8 mouse cellular contexts compared by ENCODE assay signal in the genomic region with DNA sequence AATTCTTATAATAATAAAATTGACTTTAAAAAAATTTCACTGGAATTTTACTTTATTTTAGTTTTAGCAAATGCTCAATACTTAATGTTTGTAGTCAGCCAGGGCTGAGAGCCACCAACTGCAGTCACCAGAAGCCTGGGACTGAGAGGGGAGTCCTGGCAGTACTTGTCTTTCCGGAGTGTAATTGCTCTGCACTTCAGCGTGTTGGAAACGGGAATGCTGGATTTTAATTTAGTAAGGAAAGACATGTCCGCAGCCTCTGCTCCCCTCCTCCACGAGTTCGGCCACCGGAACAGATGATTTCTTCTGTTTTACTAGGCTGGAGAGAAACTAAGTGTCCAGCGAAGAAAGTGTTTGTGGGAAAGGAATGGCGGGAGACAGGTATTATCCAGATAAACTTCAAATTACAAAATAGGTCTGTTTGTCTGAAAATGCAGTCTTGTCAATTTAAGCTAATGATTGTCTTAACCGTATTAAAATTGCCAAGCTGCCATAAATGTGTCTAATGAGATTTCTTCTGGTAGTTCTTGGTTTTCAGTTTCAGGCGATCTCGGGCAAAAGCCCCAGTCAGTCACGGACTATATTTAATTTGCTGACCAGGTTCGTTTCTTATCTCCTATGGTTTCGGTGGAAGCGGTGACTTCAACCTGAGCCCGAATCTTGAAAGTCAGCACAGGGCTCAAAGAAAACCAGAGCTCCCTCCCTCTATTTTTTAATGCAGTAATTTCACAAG. TPM values are rescaled to one million over a fixed set of nuclear protein-coding genes. Genes with fewer than 3 reads are reported as not detected.
DNase-seq lines count a peak whose midpoint lies in the region; ATAC-seq and TF ChIP-seq lines count a peak whose summit lies in the region.

No protein-coding gene starts in this region.

- no peaks in the 10 kb centered on the region for H3K27me3 ChIP-seq in forebrain, embryonic 16.5 days (replicated peaks; ENCODE audit: control insufficient read depth, insufficient read depth, low read length)
- H3K27me3 ChIP-seq in limb, embryonic 11.5 days (ENCODE audit: control insufficient read depth, insufficient read depth, low read length): no peaks in the 10 kb centered on the region
- H3K27me3 ChIP-seq in stomach, embryonic 14.5 days (ENCODE audit: control insufficient read depth, insufficient read depth, low read length): no peaks in the 10 kb centered on the region

- peak overlapping the region; percentile 89 for H3K4me2 ChIP-seq in forebrain, embryonic 16.5 days (ENCODE audit: low read length)
- H3K4me2 ChIP-seq in limb, embryonic 11.5 days (ENCODE audit: low read depth, severe bottlenecking): peak overlapping the region; percentile 75
- H3K4me2 ChIP-seq in stomach, embryonic 14.5 days (replicated peaks; ENCODE audit: low read depth, low read length): peak overlapping the region; percentile 68

- no peak for TF ChIP-seq CTCF in gastrocnemius, adult 2 months (IDR thresholded peaks at IDR 0.05)

- no peaks in the 10 kb centered on the region for H3K36me3 ChIP-seq in forebrain, embryonic 16.5 days (ENCODE audit: control insufficient read depth, insufficient read depth)
- H3K36me3 ChIP-seq in limb, embryonic 11.5 days (ENCODE audit: control insufficient read depth, insufficient read depth, low read length): no peaks in the 10 kb centered on the region
- no peaks in the 10 kb centered on the region for H3K36me3 ChIP-seq in stomach, embryonic 14.5 days (ENCODE audit: control insufficient read depth, insufficient read depth, low read length)

- ATAC-seq in forebrain, embryonic 16.5 days: no peak
- ATAC-seq in limb, embryonic 11.5 days (ENCODE audit: insufficient number of reproducible peaks, low FRiP score, low TSS enrichment, low read depth): no peak
- no peak for ATAC-seq in stomach, embryonic 14.5 days (ENCODE audit: insufficient number of reproducible peaks, insufficient read depth, low FRiP score, low read depth)

- intact Hi-C loops in gastrocnemius, adult 2 months (cut with DNase I): loop anchor here (2.0 to 10.0 kb wide), 2 partner anchors 41 to 1993 kb away; partner anchors contain the start of gene Zfp281
- intact Hi-C loops in gastrocnemius, postnatal 36 days (cut with DNase I): loop anchor here (5.0 kb wide), 1 partner anchor 35 kb away; no protein-coding TSS in a partner anchor

- H3K9ac ChIP-seq in forebrain, embryonic 16.5 days (replicated peaks; ENCODE audit: low read depth, low read length): peak overlapping the region; percentile 38
- peak overlapping the region; percentile 50 for H3K9ac ChIP-seq in limb, embryonic 11.5 days (ENCODE audit: low read length)
- H3K9ac ChIP-seq in stomach, embryonic 14.5 days (replicated peaks; ENCODE audit: low read depth, low read length): peak overlapping the region; percentile 12; the same call in 1 of the 2 replicates

- DNase-seq in gastrocnemius, adult 2 months: peak; percentile 29
- DNase-seq in gastrocnemius, postnatal 36 days: no peak
- DNase-seq in MN1 (ENCODE audit: low spot score): peak; percentile 23
- no peak for DNase-seq in limb, embryonic 11.5 days (ENCODE audit: low spot score)
- DNase-seq in retina, embryonic 14.5 days (ENCODE audit: low spot score): no peak
- DNase-seq in frontal cortex, postnatal 14 days (ENCODE audit: low spot score in 2 of 2): no peak

- peaks cover 18% of the 10 kb centered on the region for H3K4me1 ChIP-seq in forebrain, embryonic 16.5 days (replicated peaks; ENCODE audit: control insufficient read depth, insufficient read depth, low read length)
- 0 out of 2 replicates have a peak, but pooled peaks cover 10% of the 10 kb centered on the region for H3K4me1 ChIP-seq in limb, embryonic 11.5 days (ENCODE audit: control insufficient read depth, insufficient read depth, low read length)
- 0 out of 2 replicates have a peak, but pooled peaks cover 2% of the 10 kb centered on the region for H3K4me1 ChIP-seq in stomach, embryonic 14.5 days (ENCODE audit: control insufficient read depth, insufficient read depth, low read length)

- H3K9me3 ChIP-seq in forebrain, embryonic 16.5 days (ENCODE audit: control insufficient read depth, low read length): no peaks in the 10 kb centered on the region
- no peaks in the 10 kb centered on the region for H3K9me3 ChIP-seq in limb, embryonic 11.5 days (ENCODE audit: control insufficient read depth, low read length)
- H3K9me3 ChIP-seq in stomach, embryonic 14.5 days (ENCODE audit: control insufficient read depth, low read depth, low read length): no peaks in the 10 kb centered on the region

- peak overlapping the region; percentile 98 for H3K4me3 ChIP-seq in gastrocnemius, adult 2 months
- peak overlapping the region; percentile 42 for H3K4me3 ChIP-seq in forebrain, embryonic 16.5 days (replicated peaks; ENCODE audit: low read length)
- peak overlapping the region; percentile 94 for H3K4me3 ChIP-seq in limb, embryonic 11.5 days (ENCODE audit: low read depth, low read length)
- H3K4me3 ChIP-seq in stomach, embryonic 14.5 days (ENCODE audit: low read depth, low read length): peak overlapping the region; percentile 95

- H3K27ac ChIP-seq in gastrocnemius, adult 2 months: peak overlapping the region; percentile 97
- no peak overlapping the region for H3K27ac ChIP-seq in forebrain, embryonic 16.5 days (ENCODE audit: low read length)
- H3K27ac ChIP-seq in limb, embryonic 11.5 days (replicated peaks; ENCODE audit: low read depth, low read length): peak overlapping the region; percentile 47; the same call in 1 of the 2 replicates
- peak overlapping the region; percentile 67; the same call in 1 of the 2 replicates for H3K27ac ChIP-seq in stomach, embryonic 14.5 days (ENCODE audit: low read length)

- 21% methylated on average over 17 of the region's 17 CpGs for WGBS in forebrain, embryonic 16.5 days
- WGBS in limb, embryonic 11.5 days: 21% methylated on average over 17 of the region's 17 CpGs
- 10% methylated on average over 17 of the region's 17 CpGs for WGBS in stomach, embryonic 14.5 days

RNA-seq across cellular contexts. Expression of gene Nek7, which starts 2.5 kb away (rescaled TPM):
- total RNA-seq in gastrocnemius, adult 2 months (2021): 100 to 1,000 TPM in 1 of 2 experiments, 10 to 100 TPM in 1; 97.8 to 113 TPM
- total RNA-seq in gastrocnemius, postnatal 36 days (2021): 10 to 100 TPM; 85.8 to 90.1 TPM
- polyA plus RNA-seq in forebrain, embryonic 16.5 days (2015; fragmentation: Nextera tagmentation; extraction: Ambion mirVana): 9.5 and 11.6 TPM in 2 replicates
- 37.9 and 39.0 TPM in 2 replicates for polyA plus RNA-seq in limb, embryonic 11.5 days (2014; fragmentation: Nextera tagmentation; extraction: Ambion mirVana)
- 44.7 and 45.3 TPM in 2 replicates for polyA plus RNA-seq in stomach, embryonic 14.5 days (2014; fragmentation: Nextera tagmentation; extraction: Ambion mirVana)

Comparison
In these comparisons a context has a peak if more than half of its experiments do, and no peak if none do; other contexts are left out.
1. DNase-seq: peak in gastrocnemius, adult 2 months (single experiment) and MN1 (single experiment); none in gastrocnemius, postnatal 36 days (0 of 2), limb, embryonic 11.5 days (single experiment), retina, embryonic 14.5 days (single experiment) and frontal cortex, postnatal 14 days (0 of 2).
2. H3K4me3 ChIP-seq: peak in every context shown above with its lines; median percentile 98 in gastrocnemius, adult 2 months; 95 in stomach, embryonic 14.5 days; 94 in limb, embryonic 11.5 days; 42 in forebrain, embryonic 16.5 days.
3. Peak in every context shown above with its lines, with median percentiles within 50 percentile points of each other: H3K4me2 ChIP-seq and H3K9ac ChIP-seq.